ENCODE assay signal across 17 mouse cellular contexts in genomic region chr5:103821062-103821461, GRCm38 (mm10).
DNase-seq lines count a peak whose midpoint lies in the region; ATAC-seq and TF ChIP-seq lines count a peak whose summit lies in the region.
"Had no signal": no experiment of that assay in that cellular context is flagged by ENCODE, and none has a peak within 500 bp of the region (broad histone marks: within the 10 kb centered on the region; RNA-seq: fewer than 3 reads in every experiment).

No protein-coding gene starts in this region.

- no peak for TF ChIP-seq CTCF in MEL (IDR thresholded peaks at IDR 0.05 in 2 of 3, conservative IDR thresholded peaks at IDR 0.05 in 1 of 3; ENCODE audit: control insufficient read depth in 1 of 3, insufficient read depth in 1 of 3, low read depth in 2 of 3, low read length in 3 of 3, poor library complexity in 1 of 3, severe bottlenecking in 1 of 3)

- no peaks in the 10 kb centered on the region for H3K27me3 ChIP-seq in heart, embryonic 15.5 days
- H3K27me3 ChIP-seq in heart, embryonic 10.5 days (ENCODE audit: insufficient read depth, poor library complexity, severe bottlenecking) = no peaks in the 10 kb centered on the region
- H3K27me3 ChIP-seq in MEL (ENCODE audit: control insufficient read depth in 1 of 2, insufficient read depth in 2 of 2, low read length in 2 of 2) = no peaks in the 10 kb centered on the region
- no peaks in the 10 kb centered on the region for H3K27me3 ChIP-seq in liver, embryonic 11.5 days (replicated peaks; ENCODE audit: control insufficient read depth, insufficient read depth, low read length)
- H3K27me3 ChIP-seq: midbrain, embryonic 15.5 days had no signal

- peaks cover 3% of the 10 kb centered on the region for H3K36me3 ChIP-seq in heart, embryonic 15.5 days
- peaks cover 2% of the 10 kb centered on the region; the same call in 1 of the 2 replicates for H3K36me3 ChIP-seq in heart, embryonic 10.5 days
- peaks cover 0 to 12% of the 10 kb centered on the region in 2 experiments; a peak in 3 of 4 replicates for H3K36me3 ChIP-seq in MEL (ENCODE audit: control insufficient read depth in 1 of 2, insufficient read depth in 2 of 2, low read length in 2 of 2)
- H3K36me3 ChIP-seq in liver, embryonic 11.5 days (ENCODE audit: control insufficient read depth, insufficient read depth, low read length) = no peaks in the 10 kb centered on the region; the same call in 1 of the 2 replicates
- H3K36me3 ChIP-seq: midbrain, embryonic 15.5 days had no signal

- WGBS in heart, embryonic 15.5 days = 56% methylated on average over 9 of the region's 9 CpGs
- 60% methylated on average over 9 of the region's 9 CpGs for WGBS in heart, embryonic 10.5 days
- 57% methylated on average over 9 of the region's 9 CpGs for WGBS in liver, embryonic 11.5 days

- no peak overlapping the region for H3K4me2 ChIP-seq in heart, embryonic 15.5 days
- no peak overlapping the region for H3K4me2 ChIP-seq in liver, embryonic 11.5 days
- H3K4me2 ChIP-seq: midbrain, embryonic 15.5 days had no signal

- intact Hi-C loops in left cerebral cortex, postnatal 25 days (cut with DNase I) = no loop called here

- no peaks in the 10 kb centered on the region; the same call in 1 of the 2 replicates for H3K79me2 ChIP-seq in MEL (ENCODE audit: control insufficient read depth, insufficient read depth, low read length, poor library complexity)

- 0 out of 2 replicates have a peak, but pooled peaks cover 2% of the 10 kb centered on the region for H3K4me1 ChIP-seq in heart, embryonic 15.5 days (replicated peaks)
- H3K4me1 ChIP-seq in heart, embryonic 10.5 days = peaks cover 9% of the 10 kb centered on the region
- H3K4me1 ChIP-seq in MEL (ENCODE audit: control insufficient read depth in 1 of 2, insufficient read depth in 2 of 2, low read length in 2 of 2) = no peaks in the 10 kb centered on the region
- H3K4me1 ChIP-seq in liver, embryonic 11.5 days (replicated peaks; ENCODE audit: control insufficient read depth, insufficient read depth, low read length) = peaks cover 12% of the 10 kb centered on the region
- H3K4me1 ChIP-seq: midbrain, embryonic 15.5 days had no signal

- no peak for TF ChIP-seq RAD21 in MEL (IDR thresholded peaks at IDR 0.05; ENCODE audit: low read depth, low read length)

- no peaks in the 10 kb centered on the region for H3K9me3 ChIP-seq in heart, embryonic 15.5 days (replicated peaks)
- H3K9me3 ChIP-seq in heart, embryonic 10.5 days = no peaks in the 10 kb centered on the region
- H3K9me3 ChIP-seq in MEL (replicated peaks; ENCODE audit: insufficient read depth, low read length) = no peaks in the 10 kb centered on the region
- no peaks in the 10 kb centered on the region for H3K9me3 ChIP-seq in liver, embryonic 11.5 days (ENCODE audit: control insufficient read depth, low read length)
- H3K9me3 ChIP-seq: midbrain, embryonic 15.5 days had no signal

- no peak overlapping the region for H3K9ac ChIP-seq in heart, embryonic 15.5 days
- no peak overlapping the region for H3K9ac ChIP-seq in MEL (ENCODE audit: control insufficient read depth, low read depth, low read length, poor library complexity, severe bottlenecking)
- H3K9ac ChIP-seq in liver, embryonic 11.5 days (ENCODE audit: low read depth, low read length) = no peak overlapping the region
- H3K9ac ChIP-seq: midbrain, embryonic 15.5 days had no signal

- no peak for TF ChIP-seq POLR2A in MEL (IDR thresholded peaks at IDR 0.05; ENCODE audit: control insufficient read depth in 1 of 2, insufficient read depth in 1 of 2, low read depth in 1 of 2, low read length in 2 of 2, poor library complexity in 1 of 2)

- TF ChIP-seq EP300 in MEL (IDR thresholded peaks at IDR 0.05; ENCODE audit: low read depth in 1 of 2, low read length in 2 of 2) = no peak

- H3K27ac ChIP-seq in heart, embryonic 15.5 days = no peak overlapping the region
- H3K27ac ChIP-seq in heart, embryonic 10.5 days = no peak overlapping the region
- no peak overlapping the region for H3K27ac ChIP-seq in MEL (ENCODE audit: control insufficient read depth, low read depth, low read length)
- 0 out of 2 replicates have a peak overlapping the region, but pooled peaks have one; percentile 13 for H3K27ac ChIP-seq in liver, embryonic 11.5 days (ENCODE audit: low read depth, low read length)
- H3K27ac ChIP-seq: macrophage; midbrain, embryonic 15.5 days had no signal

- 0 out of 2 replicates have a peak, but pooled peaks have one; percentile 24 for ATAC-seq in heart, embryonic 15.5 days (replicated peaks; ENCODE audit: insufficient number of reproducible peaks, insufficient read depth, low FRiP score, low read depth)
- ATAC-seq in liver, embryonic 11.5 days (replicated peaks; ENCODE audit: low FRiP score) = peak; percentile 72
- no peak for ATAC-seq in granulocyte monocyte progenitor cell, adult 5-6 weeks (replicated peaks; ENCODE audit: poor library complexity, severe bottlenecking)
- ATAC-seq: midbrain, embryonic 15.5 days had no signal

- no peak overlapping the region for H3K4me3 ChIP-seq in heart, embryonic 15.5 days
- H3K4me3 ChIP-seq in heart, embryonic 10.5 days = no peak overlapping the region
- H3K4me3 ChIP-seq in MEL (ENCODE audit: control insufficient read depth in 1 of 2, insufficient read depth in 1 of 2, low read depth in 2 of 2, low read length in 2 of 2) = no peak overlapping the region
- no peak overlapping the region for H3K4me3 ChIP-seq in liver, embryonic 11.5 days (ENCODE audit: low read depth, low read length)
- H3K4me3 ChIP-seq: erythroblast, embryonic 14.5 days; midbrain, embryonic 15.5 days had no signal

- no peak for DNase-seq in heart, embryonic 10.5 days (ENCODE audit: low spot score)
- DNase-seq in MEL (ENCODE audit: low read depth, low spot score) = no peak
- DNase-seq in liver, embryonic 11.5 days (ENCODE audit: low spot score) = no peak
- DNase-seq in lung, postnatal 25 days (ENCODE audit: low spot score) = peak; percentile 74
- DNase-seq in left cerebral cortex, adult 11 months (ENCODE audit: low spot score) = no peak
- no peak for DNase-seq in left cerebral cortex, postnatal 25 days (ENCODE audit: low spot score in 2 of 2)
- DNase-seq: adrenal gland, postnatal 10 days; cerebellum, adult 9-11 months; heart, adult 11 months; layer of hippocampus, adult 9-11 months; left cerebral cortex, postnatal 4 days; right cerebral cortex, postnatal 4 days had no signal

TF ChIP-seq in MEL, 35 proteins besides CTCF, POLR2A, EP300 and RAD21:
- TF ChIP-seq NELFE (IDR thresholded peaks at IDR 0.05; ENCODE audit: low read depth, low read length) (no peak), E2F4 (IDR thresholded peaks at IDR 0.05; ENCODE audit: borderline replicate concordance, low read depth, low read length) (no peak), TAL1 (IDR thresholded peaks at IDR 0.05; ENCODE audit: low read length) (0 out of 2 replicates have a peak, but pooled peaks have one; percentile 7)
